Mouse (Mus musculus) liver (tissue): Measurements from ENCODE around the gene Zfp809.
"Not testable (repeated sequence)": the region's sequence is repeated elsewhere in the genome, so short reads cannot be mapped to it uniquely, and the experiment has no call there.

ENCODE experiments used
- DNase-seq: peaks from one replicate; pipeline ENCODE4 v3.0.0-alpha.2; 2020; ENCODE audit warnings: mixed read lengths

Gene Zfp809

GRCm38 (mm10) chr9:22225581-22226388, at the start of gene Zfp809:
Gene Zfp809 (plus strand): TSS chr9:22225714.
- peak; percentile 98 for DNase-seq

DNA sequence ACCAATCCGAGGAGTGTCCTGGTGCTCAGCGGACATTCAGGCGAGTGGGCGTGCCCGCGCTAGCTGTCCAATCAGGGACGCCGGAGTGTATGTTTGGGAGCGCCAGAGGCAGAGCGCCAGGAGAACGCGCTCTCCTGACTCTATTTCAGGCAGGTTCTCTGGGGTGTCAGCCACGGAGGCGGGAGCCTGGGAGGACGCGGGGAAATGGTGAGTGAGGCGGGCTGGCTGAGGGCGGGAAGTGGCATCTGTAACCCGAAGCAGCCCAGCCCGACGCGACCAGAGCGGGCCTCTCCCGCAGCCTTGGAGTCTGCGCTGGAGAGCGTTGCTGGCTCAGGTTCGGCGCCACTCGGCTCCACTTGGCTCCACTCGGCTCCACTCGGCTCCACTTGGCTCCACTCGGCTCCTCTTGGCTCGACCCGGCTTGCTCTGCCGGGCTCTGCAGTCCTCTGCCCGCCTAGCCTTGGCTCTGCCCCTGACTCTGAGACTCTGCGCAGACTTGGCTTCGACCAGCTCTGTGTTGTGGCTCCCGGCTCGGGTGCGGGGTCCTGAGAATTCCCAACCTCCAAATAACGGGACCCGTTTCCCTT, 37.4 kb upstream of the Zfp809 start, which contains the start of gene Zfp872:
Zfp872 (plus strand) TSS at position 66 of the 587 bp plus-strand sequence.
- DNase-seq = peak; percentile 31

- DNase-seq = no peak
Observed at GRCm38 (mm10) chr9:22196412-22196811, 29.1 kb upstream of the Zfp809 start.

- no peak for DNase-seq
Observed at GRCm38 (mm10) chr9:22213785-22214194, 11.7 kb upstream of the Zfp809 start.

DNA sequence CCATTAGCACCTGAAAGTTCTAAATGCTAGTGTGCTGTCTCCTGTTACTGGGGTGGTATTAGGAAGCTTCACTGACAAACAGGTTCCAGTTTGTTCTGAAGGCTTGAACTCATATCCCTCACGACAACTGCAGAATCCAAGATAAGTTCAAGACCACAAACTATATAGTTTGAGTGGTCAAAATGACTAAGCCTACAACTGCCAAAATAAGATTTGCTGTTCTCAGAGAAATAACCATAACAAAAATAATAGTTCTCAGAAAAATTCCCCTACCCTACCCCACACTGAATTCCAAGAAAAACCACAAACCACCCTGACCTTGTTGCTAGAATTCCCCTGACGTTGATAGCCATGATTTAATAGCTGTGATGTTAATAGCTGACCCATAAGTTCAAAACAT, 11.0 kb upstream of the Zfp809 start:
- DNase-seq = no peak

- no peak for DNase-seq
Observed at GRCm38 (mm10) chr9:22216705-22217104, 8.8 kb upstream of the Zfp809 start.

DNA sequence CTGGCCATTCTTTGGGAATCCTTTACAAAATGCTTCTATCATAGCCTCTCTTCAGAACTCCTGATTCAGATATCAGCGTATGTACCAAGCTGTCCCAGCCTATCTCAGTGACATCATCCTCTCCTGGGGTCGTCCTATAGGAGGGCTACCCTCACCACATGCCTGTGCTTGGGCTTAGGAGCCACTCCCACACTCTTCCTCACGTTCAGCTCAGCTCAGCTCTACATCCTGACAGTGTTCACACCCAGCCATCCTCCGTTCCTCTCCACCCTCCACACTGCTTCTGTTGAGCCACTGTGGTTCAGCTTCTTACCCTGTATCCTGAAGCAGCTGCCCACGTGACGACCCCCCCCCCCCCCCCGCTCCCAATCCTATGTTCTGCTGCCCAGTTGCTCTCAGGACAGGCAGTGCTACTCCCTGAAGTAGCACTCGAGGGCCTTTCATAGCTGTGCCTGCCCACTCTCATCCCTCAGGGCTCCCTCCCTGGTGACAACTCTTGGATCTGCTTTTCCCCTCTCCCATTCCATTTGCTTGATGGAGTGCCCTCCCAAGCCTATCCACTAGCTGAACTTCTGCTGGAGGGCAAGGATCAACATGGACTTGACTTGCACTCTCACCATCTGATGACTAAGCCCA, 7.5 kb upstream of the Zfp809 start:
- no peak for DNase-seq

DNA sequence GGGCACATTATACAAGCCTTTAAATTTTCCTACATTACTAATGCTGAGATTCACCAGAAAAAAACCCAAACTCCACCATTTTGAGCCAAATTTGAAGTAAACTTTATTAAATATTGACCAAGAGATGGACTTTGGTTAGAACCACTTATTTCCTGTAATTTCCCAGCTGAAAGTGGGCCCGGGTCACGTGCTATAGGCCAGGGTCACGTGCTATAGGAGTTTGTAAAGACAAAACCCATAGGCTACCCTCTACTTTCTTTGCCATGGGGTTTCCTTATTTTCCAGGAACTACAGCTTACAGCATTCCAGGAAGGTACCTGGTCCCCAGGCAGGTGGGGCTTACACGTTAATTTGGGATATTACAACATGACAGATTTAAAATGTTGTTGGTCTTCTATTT, 1.4 kb upstream of the Zfp809 start:
- DNase-seq = no peak

- DNase-seq = peak; percentile 57
Observed at GRCm38 (mm10) chr9:22224536-22225503, 694 bp upstream of the Zfp809 start.

DNA sequence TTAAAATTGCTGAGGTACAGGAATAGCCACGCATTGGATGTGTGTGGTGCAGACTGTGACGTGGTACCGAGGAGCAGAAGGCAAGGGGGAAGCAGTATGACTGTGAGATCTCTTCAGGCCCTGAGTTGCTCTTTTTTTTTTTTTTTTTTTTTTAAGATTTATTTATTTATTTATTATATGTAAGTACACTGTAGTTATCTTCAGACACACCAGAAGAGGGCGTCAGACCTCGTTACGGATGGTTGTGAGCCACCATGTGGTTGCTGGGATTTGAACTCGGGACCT, 817 bp downstream of the Zfp809 start:
- DNase-seq = not testable (repeated sequence)

DNA sequence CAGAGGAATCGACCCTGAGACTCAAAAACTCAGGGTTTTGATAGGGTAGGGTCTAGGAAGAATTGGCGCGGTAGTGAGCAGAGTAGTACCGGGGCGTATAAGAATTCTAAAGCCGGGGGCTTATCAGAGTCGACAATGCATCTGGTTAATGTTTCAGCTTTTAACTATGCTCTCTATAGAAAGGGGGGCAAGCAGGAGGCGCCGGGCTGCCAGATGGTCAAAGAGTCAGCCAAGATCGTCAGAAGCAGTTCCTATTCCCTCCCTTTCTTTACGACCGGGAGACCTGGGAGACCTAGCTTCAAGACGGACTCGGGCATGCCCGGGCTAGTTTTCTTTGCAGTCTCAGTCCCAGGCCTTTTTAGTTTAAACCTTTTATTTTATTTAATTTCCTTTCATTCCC, 1.3 kb downstream of the Zfp809 start:
- DNase-seq = no peak

- DNase-seq = no peak
Observed at GRCm38 (mm10) chr9:22229386-22230026, 4.0 kb downstream of the Zfp809 start.

DNA sequence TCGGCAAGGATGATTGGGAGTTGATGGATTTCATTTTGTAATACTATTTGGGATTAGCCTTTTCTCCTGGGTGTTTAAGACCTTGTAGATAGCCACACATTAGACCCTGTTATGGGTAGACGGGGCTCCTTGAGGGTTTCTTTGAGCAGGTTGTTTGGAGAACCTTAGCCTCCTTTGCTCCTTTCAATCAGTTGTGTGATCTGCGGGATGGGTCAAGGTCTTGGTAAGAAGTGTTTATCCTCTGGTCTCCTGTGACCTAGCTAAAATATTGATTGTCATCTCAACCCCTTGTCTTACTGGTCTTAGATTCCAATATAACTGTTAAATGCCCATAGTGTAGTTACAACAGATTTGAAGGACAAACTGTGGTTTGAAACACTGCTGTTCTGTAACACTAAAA, 4.5 kb downstream of the Zfp809 start:
- no peak for DNase-seq

GRCm38 (mm10) chr9:22230556-22230955, 5.0 kb downstream of the Zfp809 start:
- DNase-seq = no peak

DNA sequence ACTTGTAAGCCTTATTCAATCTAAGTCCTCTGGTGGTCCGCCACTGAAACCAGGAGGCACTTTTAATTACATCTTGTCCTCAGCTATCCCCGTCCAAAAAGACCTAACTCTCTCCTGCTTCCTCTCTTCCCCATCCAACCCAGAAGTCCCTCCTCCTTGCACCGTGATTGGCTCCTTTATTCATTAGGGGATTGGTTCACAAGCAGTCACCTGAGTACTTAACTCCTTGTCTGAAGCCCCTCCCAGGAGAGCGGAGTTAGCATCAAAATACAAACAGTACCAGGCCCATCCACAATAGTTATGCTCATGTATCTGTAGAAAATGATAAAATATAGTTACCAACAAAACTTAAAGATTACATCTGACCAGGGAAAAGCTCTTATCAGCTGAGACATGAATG, 14.5 kb downstream of the Zfp809 start:
- DNase-seq = no peak

DNA sequence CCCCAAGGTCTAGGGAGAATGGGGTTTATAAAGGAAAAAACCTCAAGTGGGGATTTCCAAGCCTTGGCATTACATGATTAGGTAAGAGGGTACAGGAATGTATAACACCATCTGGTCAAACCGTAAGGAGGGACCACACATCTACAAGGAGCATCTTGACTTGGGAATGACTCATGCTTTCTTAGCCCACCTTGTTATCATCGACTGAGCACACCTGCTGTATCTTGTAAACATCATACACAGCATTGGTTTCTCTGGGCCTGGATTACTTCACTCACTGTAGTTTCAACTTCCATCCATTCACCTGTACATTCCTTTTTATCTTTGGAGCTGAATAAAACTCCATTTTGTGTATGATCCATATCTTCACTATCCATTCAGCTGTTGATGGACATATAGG, 18.7 kb downstream of the Zfp809 start:
- DNase-seq = no peak

DNA sequence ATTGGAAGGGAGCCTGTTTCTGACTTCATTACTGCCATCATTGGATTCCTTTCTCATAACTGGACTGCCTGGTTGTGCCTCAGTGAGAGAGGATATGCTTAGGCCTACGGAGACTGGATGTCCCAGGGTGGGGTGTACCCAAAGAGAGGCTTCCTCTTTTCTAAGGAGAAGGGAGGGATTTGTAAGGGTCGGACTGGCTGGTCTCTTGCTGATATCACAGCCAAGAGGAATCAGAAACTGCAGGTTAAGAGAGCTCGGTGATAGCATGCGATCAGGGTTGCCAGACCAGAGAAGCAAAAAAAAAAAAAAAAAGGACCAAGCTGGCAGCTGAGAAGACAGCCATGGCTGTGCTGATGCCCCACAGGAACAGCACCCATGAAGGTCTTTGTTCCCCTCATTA, 31.1 kb downstream of the Zfp809 start:
- no peak for DNase-seq

DNA sequence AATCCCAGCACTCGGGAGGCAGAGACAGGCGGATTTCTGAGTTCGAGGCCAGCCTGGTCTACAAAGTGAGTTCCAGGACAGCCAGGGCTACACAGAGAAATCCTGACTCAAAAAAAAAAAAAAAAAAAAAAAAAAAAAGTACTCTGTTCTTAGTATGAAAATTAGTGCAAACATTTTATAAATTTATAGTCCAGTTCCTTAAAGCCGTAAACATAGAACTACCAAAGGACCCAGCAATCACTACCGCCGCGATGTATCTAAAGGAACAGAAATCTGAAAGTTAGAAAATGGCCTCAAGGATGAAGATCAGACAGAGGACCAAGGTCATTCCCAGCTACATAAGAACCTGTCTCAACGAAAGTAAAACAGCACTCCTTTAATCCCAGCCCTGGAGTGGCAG, 33.3 kb downstream of the Zfp809 start:
- no peak for DNase-seq

DNA sequence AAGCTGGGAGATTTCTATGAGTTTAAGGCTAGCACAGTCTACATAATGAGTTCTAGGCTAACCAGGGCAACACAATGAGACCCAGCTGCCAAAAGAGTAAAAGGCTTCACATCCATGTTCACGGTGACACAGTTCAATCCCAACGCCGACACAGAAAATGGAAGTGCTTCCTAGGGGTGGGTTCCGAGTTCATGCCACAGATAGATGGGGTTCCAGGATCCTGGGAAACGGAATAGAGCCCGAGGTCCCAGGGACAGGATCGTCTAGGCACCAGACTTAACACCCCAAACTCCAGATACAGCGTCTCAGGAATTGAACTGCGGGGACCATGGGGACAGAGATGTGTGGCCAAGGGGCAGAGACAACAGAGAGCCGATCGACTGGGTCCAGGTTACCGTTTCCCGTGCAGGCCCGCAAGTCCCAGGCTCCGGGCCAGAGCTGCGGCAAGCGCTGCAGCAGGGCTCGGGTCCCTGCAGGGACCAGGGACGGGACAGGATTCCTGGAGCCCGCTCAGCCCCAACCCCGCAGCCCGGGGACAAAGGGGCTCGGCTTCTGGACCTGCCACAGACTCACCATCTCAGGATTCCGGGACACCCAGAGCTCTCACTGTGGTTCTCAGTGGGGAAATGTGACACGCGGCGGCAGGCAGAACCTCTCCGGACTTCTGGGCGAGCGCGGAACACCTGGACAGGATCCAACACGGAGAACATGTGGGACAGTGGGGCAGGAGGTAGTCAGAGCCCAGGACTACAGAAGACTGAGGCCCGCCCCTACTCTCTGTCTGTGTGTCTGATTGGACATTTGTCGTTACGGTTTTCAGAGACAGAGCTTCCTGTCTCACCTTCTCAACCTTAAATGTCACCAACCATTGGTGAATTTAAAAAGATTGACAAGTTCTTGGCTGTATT, 33.9 kb downstream of the Zfp809 start, which contains the start of gene Zfp599:
Zfp599 (minus strand) TSS at position 712 of the 908 bp plus-strand sequence.
- DNase-seq = peak; percentile 74

DNA sequence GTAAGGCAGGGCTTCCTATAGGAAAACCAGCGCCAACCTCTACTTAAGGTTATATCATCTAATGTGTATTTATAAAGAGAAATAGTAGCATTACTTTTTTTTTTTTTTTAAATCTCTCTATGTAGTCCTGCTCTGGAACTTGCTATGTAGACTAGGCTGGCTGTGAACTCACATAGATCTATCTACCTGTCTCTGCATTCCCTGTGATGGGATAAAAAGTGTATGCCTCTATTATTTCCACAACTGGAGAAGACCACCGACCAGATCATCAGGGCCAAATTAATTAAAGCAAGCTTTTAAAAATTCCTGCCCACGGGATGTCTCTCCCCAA, 34.5 kb downstream of the Zfp809 start:
- DNase-seq = no peak

GRCm38 (mm10) chr9:22261594-22261993, 36.1 kb downstream of the Zfp809 start:
- DNase-seq = no peak
